Mouse (Mus musculus): ENCODE data around the gene Fblim1.

The Fblim1 gene

GRCm38 (mm10) chr4:141617299-141617698, 11.4 kb upstream of the Fblim1 start:
- 0 out of 2 replicates have a peak, but pooled peaks cover 5% of the 10 kb centered on the region for H3K27me3 ChIP-seq (ENCODE audit: insufficient read depth, low read length)
- H3K9me3 ChIP-seq (ENCODE audit: low read length): no peaks in the 10 kb centered on the region
- H3K4me3 ChIP-seq (replicated peaks; ENCODE audit: low read length): peak overlapping the region; percentile 78
- TF ChIP-seq CTCF (conservative IDR thresholded peaks at IDR 0.05; ENCODE audit: low read length) (peak; percentile 61), NANOG (IDR thresholded peaks at IDR 0.05; ENCODE audit: borderline replicate concordance, low read length) (no peak), POU5F1 (IDR thresholded peaks at IDR 0.05; ENCODE audit: borderline replicate concordance, low read length) (no peak)
- H3K36me3 ChIP-seq (ENCODE audit: insufficient read depth, low read length): peaks cover 11% of the 10 kb centered on the region; the same call in 1 of the 2 replicates
- peaks cover 51% of the 10 kb centered on the region for H3K4me1 ChIP-seq (replicated peaks; ENCODE audit: low read depth, low read length)

- TF ChIP-seq CTCF (conservative IDR thresholded peaks at IDR 0.05; ENCODE audit: low read length) (no peak), POU5F1 (IDR thresholded peaks at IDR 0.05; ENCODE audit: borderline replicate concordance, low read length) (no peak), NANOG (IDR thresholded peaks at IDR 0.05; ENCODE audit: borderline replicate concordance, low read length) (no peak)
- H3K27me3 ChIP-seq (ENCODE audit: insufficient read depth, low read length): 0 out of 2 replicates have a peak, but pooled peaks cover 5% of the 10 kb centered on the region
- H3K4me3 ChIP-seq (replicated peaks; ENCODE audit: low read length): 0 out of 2 replicates have a peak overlapping the region, but pooled peaks have one; percentile 52
- no peaks in the 10 kb centered on the region for H3K9me3 ChIP-seq (ENCODE audit: low read length)
- H3K36me3 ChIP-seq (ENCODE audit: insufficient read depth, low read length): peaks cover 11% of the 10 kb centered on the region; the same call in 1 of the 2 replicates
- peaks cover 49% of the 10 kb centered on the region for H3K4me1 ChIP-seq (replicated peaks; ENCODE audit: low read depth, low read length)
Observed at GRCm38 (mm10) chr4:141616811-141617210, 10.9 kb upstream of the Fblim1 start.

- no peak overlapping the region for H3K4me3 ChIP-seq (replicated peaks; ENCODE audit: low read length)
- H3K36me3 ChIP-seq (ENCODE audit: insufficient read depth, low read length): peaks cover 11% of the 10 kb centered on the region; the same call in 1 of the 2 replicates
- H3K4me1 ChIP-seq (replicated peaks; ENCODE audit: low read depth, low read length): peaks cover 49% of the 10 kb centered on the region
- TF ChIP-seq POU5F1 (IDR thresholded peaks at IDR 0.05; ENCODE audit: borderline replicate concordance, low read length): no peak
- no peak for TF ChIP-seq CTCF (conservative IDR thresholded peaks at IDR 0.05; ENCODE audit: low read length)
- TF ChIP-seq NANOG (IDR thresholded peaks at IDR 0.05; ENCODE audit: borderline replicate concordance, low read length): no peak
- 0 out of 2 replicates have a peak, but pooled peaks cover 8% of the 10 kb centered on the region for H3K27me3 ChIP-seq (ENCODE audit: insufficient read depth, low read length)
- no peaks in the 10 kb centered on the region for H3K9me3 ChIP-seq (ENCODE audit: low read length)
Observed at GRCm38 (mm10) chr4:141614946-141615345, 9.1 kb upstream of the Fblim1 start.

GRCm38 (mm10) chr4:141609538-141609937, 3.6 kb upstream of the Fblim1 start:
- Histone ChIP-seq H3K27me3 (ENCODE audit: insufficient read depth, low read length) (0 out of 2 replicates have a peak, but pooled peaks cover 3% of the 10 kb centered on the region), H3K4me3 (replicated peaks; ENCODE audit: low read length) (no peak overlapping the region), H3K36me3 (ENCODE audit: insufficient read depth, low read length) (peaks cover 7% of the 10 kb centered on the region; the same call in 1 of the 2 replicates), H3K9me3 (ENCODE audit: low read length) (no peaks in the 10 kb centered on the region; the same call in 1 of the 2 replicates), H3K4me1 (replicated peaks; ENCODE audit: low read depth, low read length) (peaks cover 29% of the 10 kb centered on the region)
- TF ChIP-seq CTCF (conservative IDR thresholded peaks at IDR 0.05; ENCODE audit: low read length) (no peak), POU5F1 (IDR thresholded peaks at IDR 0.05; ENCODE audit: borderline replicate concordance, low read length) (no peak), NANOG (IDR thresholded peaks at IDR 0.05; ENCODE audit: borderline replicate concordance, low read length) (no peak)

GRCm38 (mm10) chr4:141605421-141605820, 475 bp downstream of the Fblim1 start:
- Histone ChIP-seq H3K4me1 (replicated peaks; ENCODE audit: low read depth, low read length) (peaks cover 58% of the 10 kb centered on the region), H3K4me3 (replicated peaks; ENCODE audit: low read length) (no peak overlapping the region), H3K9me3 (ENCODE audit: low read length) (no peaks in the 10 kb centered on the region; the same call in 1 of the 2 replicates), H3K36me3 (ENCODE audit: insufficient read depth, low read length) (no peaks in the 10 kb centered on the region), H3K27me3 (ENCODE audit: insufficient read depth, low read length) (no peaks in the 10 kb centered on the region)
- TF ChIP-seq NANOG (IDR thresholded peaks at IDR 0.05; ENCODE audit: borderline replicate concordance, low read length): no peak
- TF ChIP-seq POU5F1 (IDR thresholded peaks at IDR 0.05; ENCODE audit: borderline replicate concordance, low read length): no peak
- no peak for TF ChIP-seq CTCF (conservative IDR thresholded peaks at IDR 0.05; ENCODE audit: low read length)

GRCm38 (mm10) chr4:141604493-141604892, 1.4 kb downstream of the Fblim1 start:
- TF ChIP-seq NANOG (IDR thresholded peaks at IDR 0.05; ENCODE audit: borderline replicate concordance, low read length) (no peak), POU5F1 (IDR thresholded peaks at IDR 0.05; ENCODE audit: borderline replicate concordance, low read length) (no peak), CTCF (conservative IDR thresholded peaks at IDR 0.05; ENCODE audit: low read length) (no peak)
- Histone ChIP-seq H3K4me1 (replicated peaks; ENCODE audit: low read depth, low read length) (peaks cover 60% of the 10 kb centered on the region), H3K36me3 (ENCODE audit: insufficient read depth, low read length) (no peaks in the 10 kb centered on the region), H3K27me3 (ENCODE audit: insufficient read depth, low read length) (no peaks in the 10 kb centered on the region), H3K9me3 (ENCODE audit: low read length) (no peaks in the 10 kb centered on the region; the same call in 1 of the 2 replicates), H3K4me3 (replicated peaks; ENCODE audit: low read length) (0 out of 2 replicates have a peak overlapping the region, but pooled peaks have one; percentile 4)

- no peaks in the 10 kb centered on the region for H3K27me3 ChIP-seq (ENCODE audit: insufficient read depth, low read length)
- H3K4me3 ChIP-seq (replicated peaks; ENCODE audit: low read length): 0 out of 2 replicates have a peak overlapping the region, but pooled peaks have one; percentile 4
- TF ChIP-seq CTCF (conservative IDR thresholded peaks at IDR 0.05; ENCODE audit: low read length) (no peak), POU5F1 (IDR thresholded peaks at IDR 0.05; ENCODE audit: borderline replicate concordance, low read length) (no peak), NANOG (IDR thresholded peaks at IDR 0.05; ENCODE audit: borderline replicate concordance, low read length) (no peak)
- H3K9me3 ChIP-seq (ENCODE audit: low read length): no peaks in the 10 kb centered on the region; the same call in 1 of the 2 replicates
- H3K36me3 ChIP-seq (ENCODE audit: insufficient read depth, low read length): no peaks in the 10 kb centered on the region
- peaks cover 58% of the 10 kb centered on the region for H3K4me1 ChIP-seq (replicated peaks; ENCODE audit: low read depth, low read length)
Observed at GRCm38 (mm10) chr4:141603921-141604320, 2.0 kb downstream of the Fblim1 start.

- H3K36me3 ChIP-seq (ENCODE audit: insufficient read depth, low read length): no peaks in the 10 kb centered on the region
- no peak for TF ChIP-seq NANOG (IDR thresholded peaks at IDR 0.05; ENCODE audit: borderline replicate concordance, low read length)
- TF ChIP-seq CTCF (conservative IDR thresholded peaks at IDR 0.05; ENCODE audit: low read length): 0 out of 2 replicates have a peak, but pooled peaks have one; percentile 4
- no peaks in the 10 kb centered on the region for H3K27me3 ChIP-seq (ENCODE audit: insufficient read depth, low read length)
Observed at GRCm38 (mm10) chr4:141602523-141603223, 3.2 kb downstream of the Fblim1 start.

More at GRCm38 (mm10) chr4:141602523-141603223, 3.2 kb downstream of the Fblim1 start:
- Histone ChIP-seq H3K9me3 (ENCODE audit: low read length) (no peaks in the 10 kb centered on the region; the same call in 1 of the 2 replicates), H3K4me1 (replicated peaks; ENCODE audit: low read depth, low read length) (peaks cover 62% of the 10 kb centered on the region), H3K4me3 (replicated peaks; ENCODE audit: low read length) (peak overlapping the region; percentile 35)

Data from E14TG2a.4 (cell line).